Mouse (Mus musculus): ENCODE measurements around the gene Nr1h4. TPM values are rescaled to one million over a fixed set of nuclear protein-coding genes. Genes with fewer than 3 reads are reported as not detected.

Nr1h4 gene
- polyA plus RNA-seq, 1 experiment from 2014 or later: 0.09 TPM

- Histone ChIP-seq H3K4me1 (peaks cover 13% of the 10 kb centered on the region; the same call in 1 of the 2 replicates), H3K9me3 (no peaks in the 10 kb centered on the region), H3K4me2 (no peak overlapping the region), H3K27ac (no peak overlapping the region), H3K9ac (no peak overlapping the region), H3K27me3 (no peaks in the 10 kb centered on the region), H3K4me3 (no peak overlapping the region), H3K36me3 (0 out of 2 replicates have a peak, but pooled peaks cover 4% of the 10 kb centered on the region)
- no peak for ATAC-seq (ENCODE audit: insufficient number of reproducible peaks, low FRiP score, low TSS enrichment, low read depth)
- 87% methylated on average over 7 of the region's 7 CpGs for WGBS
Measured at GRCm38 (mm10) chr10:89439380-89439779, 94.0 kb downstream of the Nr1h4 start.

- peaks cover 4% of the 10 kb centered on the region; the same call in 1 of the 2 replicates for H3K4me1 ChIP-seq
- H3K27me3 ChIP-seq: no peaks in the 10 kb centered on the region
- H3K36me3 ChIP-seq: 0 out of 2 replicates have a peak, but pooled peaks cover 4% of the 10 kb centered on the region
- H3K9ac ChIP-seq: no peak overlapping the region
- no peaks in the 10 kb centered on the region for H3K9me3 ChIP-seq
- H3K4me2 ChIP-seq: no peak overlapping the region
- ATAC-seq (ENCODE audit: insufficient number of reproducible peaks, low FRiP score, low TSS enrichment, low read depth): no peak
- H3K4me3 ChIP-seq: no peak overlapping the region
- 72% methylated on average over 12 of the region's 12 CpGs for WGBS
- 0 out of 2 replicates have a peak overlapping the region, but pooled peaks have one; percentile 47 for H3K27ac ChIP-seq
Measured at GRCm38 (mm10) chr10:89437996-89438395, 95.4 kb downstream of the Nr1h4 start.

- no peak overlapping the region for H3K4me3 ChIP-seq
- ATAC-seq (ENCODE audit: insufficient number of reproducible peaks, low FRiP score, low TSS enrichment, low read depth): no peak
- H3K27me3 ChIP-seq: no peaks in the 10 kb centered on the region
- H3K4me1 ChIP-seq: no peaks in the 10 kb centered on the region
- no peak overlapping the region for H3K4me2 ChIP-seq
- no peaks in the 10 kb centered on the region for H3K9me3 ChIP-seq
- H3K27ac ChIP-seq: no peak overlapping the region
- 0 out of 2 replicates have a peak, but pooled peaks cover 4% of the 10 kb centered on the region for H3K36me3 ChIP-seq
- WGBS: 67% methylated on average over 9 of the region's 9 CpGs
- H3K9ac ChIP-seq: no peak overlapping the region
Measured at GRCm38 (mm10) chr10:89437472-89437871, 95.9 kb downstream of the Nr1h4 start.

GRCm38 (mm10) chr10:89435920-89436319, 97.5 kb downstream of the Nr1h4 start:
- Histone ChIP-seq H3K9ac (no peak overlapping the region), H3K27ac (no peak overlapping the region), H3K9me3 (no peaks in the 10 kb centered on the region), H3K36me3 (no peaks in the 10 kb centered on the region), H3K4me3 (no peak overlapping the region), H3K4me1 (no peaks in the 10 kb centered on the region), H3K27me3 (no peaks in the 10 kb centered on the region), H3K4me2 (no peak overlapping the region)
- ATAC-seq (ENCODE audit: insufficient number of reproducible peaks, low FRiP score, low TSS enrichment, low read depth): no peak
- WGBS: 53% methylated on average over 9 of the region's 9 CpGs

- WGBS: 88% methylated on average over 12 of the region's 12 CpGs
- H3K4me3 ChIP-seq: no peak overlapping the region
- H3K4me1 ChIP-seq: no peaks in the 10 kb centered on the region
- H3K4me2 ChIP-seq: no peak overlapping the region
- no peak for ATAC-seq (ENCODE audit: insufficient number of reproducible peaks, low FRiP score, low TSS enrichment, low read depth)
- no peak overlapping the region for H3K27ac ChIP-seq
- H3K36me3 ChIP-seq: no peaks in the 10 kb centered on the region
- no peak overlapping the region for H3K9ac ChIP-seq
- no peaks in the 10 kb centered on the region for H3K27me3 ChIP-seq
- no peaks in the 10 kb centered on the region for H3K9me3 ChIP-seq
Measured at GRCm38 (mm10) chr10:89435413-89435812, 98.0 kb downstream of the Nr1h4 start.

GRCm38 (mm10) chr10:89434509-89435210, 98.7 kb downstream of the Nr1h4 start:
- H3K4me3 ChIP-seq: no peak overlapping the region

GRCm38 (mm10) chr10:89432743-89433142, 100.6 kb downstream of the Nr1h4 start:
- peaks cover 4% of the 10 kb centered on the region; the same call in 1 of the 2 replicates for H3K36me3 ChIP-seq
- no peaks in the 10 kb centered on the region for H3K27me3 ChIP-seq
- no peak overlapping the region for H3K4me2 ChIP-seq
- no peaks in the 10 kb centered on the region for H3K9me3 ChIP-seq
- H3K9ac ChIP-seq: no peak overlapping the region
- no peak overlapping the region for H3K27ac ChIP-seq
- no peaks in the 10 kb centered on the region for H3K4me1 ChIP-seq
- ATAC-seq (ENCODE audit: insufficient number of reproducible peaks, low FRiP score, low TSS enrichment, low read depth): no peak
- no peak overlapping the region for H3K4me3 ChIP-seq
- WGBS: 93% methylated on average over 13 of the region's 13 CpGs

More at GRCm38 (mm10) chr10:89434509-89435210, 98.7 kb downstream of the Nr1h4 start:
- H3K9me3 ChIP-seq: no peaks in the 10 kb centered on the region
- no peaks in the 10 kb centered on the region for H3K36me3 ChIP-seq
- H3K4me2 ChIP-seq: no peak overlapping the region
- 69% methylated on average over 17 of the region's 17 CpGs for WGBS
- H3K4me1 ChIP-seq: no peaks in the 10 kb centered on the region
- no peaks in the 10 kb centered on the region for H3K27me3 ChIP-seq
- H3K27ac ChIP-seq: no peak overlapping the region
- no peak overlapping the region for H3K9ac ChIP-seq
- no peak for ATAC-seq (ENCODE audit: insufficient number of reproducible peaks, low FRiP score, low TSS enrichment, low read depth)

- no peak for ATAC-seq (ENCODE audit: insufficient number of reproducible peaks, low FRiP score, low TSS enrichment, low read depth)
- Histone ChIP-seq H3K36me3 (peaks cover 10% of the 10 kb centered on the region), H3K9ac (no peak overlapping the region), H3K4me2 (no peak overlapping the region), H3K4me1 (no peaks in the 10 kb centered on the region), H3K27me3 (no peaks in the 10 kb centered on the region), H3K27ac (no peak overlapping the region), H3K4me3 (no peak overlapping the region), H3K9me3 (no peaks in the 10 kb centered on the region)
- 89% methylated on average over 7 of the region's 7 CpGs for WGBS
Measured at GRCm38 (mm10) chr10:89430751-89431150, 102.6 kb downstream of the Nr1h4 start.

- H3K9ac ChIP-seq: no peak overlapping the region
- no peak overlapping the region for H3K4me3 ChIP-seq
- no peaks in the 10 kb centered on the region for H3K9me3 ChIP-seq
- no peak overlapping the region for H3K4me2 ChIP-seq
- H3K4me1 ChIP-seq: no peaks in the 10 kb centered on the region
- H3K36me3 ChIP-seq: peaks cover 23% of the 10 kb centered on the region
- no peak for ATAC-seq (ENCODE audit: insufficient number of reproducible peaks, low FRiP score, low TSS enrichment, low read depth)
- H3K27me3 ChIP-seq: no peaks in the 10 kb centered on the region
- no peak overlapping the region for H3K27ac ChIP-seq
- WGBS: 72% methylated on average over 11 of the region's 11 CpGs
Measured at GRCm38 (mm10) chr10:89424800-89425393, 108.5 kb downstream of the Nr1h4 start.

GRCm38 (mm10) chr10:89424217-89424616, 109.2 kb downstream of the Nr1h4 start:
- H3K4me2 ChIP-seq: no peak overlapping the region
- no peak overlapping the region for H3K4me3 ChIP-seq
- peaks cover 23% of the 10 kb centered on the region for H3K36me3 ChIP-seq
- H3K27me3 ChIP-seq: no peaks in the 10 kb centered on the region
- no peak overlapping the region for H3K9ac ChIP-seq
- no peaks in the 10 kb centered on the region for H3K4me1 ChIP-seq
- no peaks in the 10 kb centered on the region for H3K9me3 ChIP-seq
- 82% methylated on average over 9 of the region's 9 CpGs for WGBS
- ATAC-seq (ENCODE audit: insufficient number of reproducible peaks, low FRiP score, low TSS enrichment, low read depth): no peak
- H3K27ac ChIP-seq: no peak overlapping the region

GRCm38 (mm10) chr10:89423164-89423778, 110.1 kb downstream of the Nr1h4 start:
- Histone ChIP-seq H3K4me3 (no peak overlapping the region), H3K9ac (no peak overlapping the region), H3K9me3 (no peaks in the 10 kb centered on the region), H3K4me2 (no peak overlapping the region), H3K27me3 (no peaks in the 10 kb centered on the region), H3K27ac (no peak overlapping the region), H3K36me3 (peaks cover 18% of the 10 kb centered on the region), H3K4me1 (no peaks in the 10 kb centered on the region)
- no peak for ATAC-seq (ENCODE audit: insufficient number of reproducible peaks, low FRiP score, low TSS enrichment, low read depth)
- WGBS: 90% methylated on average over 9 of the region's 9 CpGs

GRCm38 (mm10) chr10:89422504-89423158, 110.8 kb downstream of the Nr1h4 start:
- H3K27ac ChIP-seq: no peak overlapping the region
- 93% methylated on average over 8 of the region's 8 CpGs for WGBS

More at GRCm38 (mm10) chr10:89422504-89423158, 110.8 kb downstream of the Nr1h4 start:
- Histone ChIP-seq H3K36me3 (peaks cover 18% of the 10 kb centered on the region), H3K9ac (no peak overlapping the region), H3K4me3 (no peak overlapping the region), H3K4me2 (no peak overlapping the region), H3K9me3 (no peaks in the 10 kb centered on the region), H3K4me1 (no peaks in the 10 kb centered on the region), H3K27me3 (no peaks in the 10 kb centered on the region)
- no peak for ATAC-seq (ENCODE audit: insufficient number of reproducible peaks, low FRiP score, low TSS enrichment, low read depth)

Data from limb, embryonic 15.5 days (tissue).